Mouse (Mus musculus) gastrocnemius, adult 8-10 months (tissue): ENCODE results near the gene Spred2. TPM values are rescaled to one million over a fixed set of nuclear protein-coding genes. Genes with fewer than 3 reads are reported as not detected.

Experiments
- DNase-seq, 2 experiments: peaks; one replicate each; pipeline ENCODE4 v3.0.0; 2022; ENCODE audit warnings: low spot score in 2 of 2
- total RNA-seq, 4 experiments: library from RNA; stranded (reverse); gene quantifications; 2 replicates each; pipeline ENCODE4 v1.2.4; 2022

Spred2 gene
- total RNA-seq, 4 experiments from 2014 or later: 3.6 to 8.2 (median 4.4) TPM

- DNase-seq: no peak
Observed at GRCm38 (mm10) chr11:19952963-19953362, 28.8 kb downstream of the Spred2 start.

- DNase-seq: no peak
Observed at GRCm38 (mm10) chr11:19953919-19954318, 29.7 kb downstream of the Spred2 start.

GRCm38 (mm10) chr11:19955069-19955468 is 30.9 kb downstream of the Spred2 start:
- DNase-seq: no peak

- no peak for DNase-seq
Observed at GRCm38 (mm10) chr11:19955701-19956100, 31.5 kb downstream of the Spred2 start.

- DNase-seq: no peak
Observed at GRCm38 (mm10) chr11:19959006-19959405, 34.8 kb downstream of the Spred2 start.

- no peak for DNase-seq
Observed at GRCm38 (mm10) chr11:19959897-19960296, 35.7 kb downstream of the Spred2 start.

- DNase-seq: no peak
Observed at GRCm38 (mm10) chr11:19960541-19960940, 36.4 kb downstream of the Spred2 start.

GRCm38 (mm10) chr11:19961088-19961487 is 36.9 kb downstream of the Spred2 start:
- DNase-seq: no peak

GRCm38 (mm10) chr11:19961766-19962365 is 37.7 kb downstream of the Spred2 start:
- DNase-seq: no peak

- no peak for DNase-seq
Observed at GRCm38 (mm10) chr11:19962796-19963195, 38.6 kb downstream of the Spred2 start.

- no peak for DNase-seq
Observed at GRCm38 (mm10) chr11:19963717-19964141, 39.6 kb downstream of the Spred2 start.

GRCm38 (mm10) chr11:19964333-19964732 is 40.2 kb downstream of the Spred2 start:
- no peak for DNase-seq

GRCm38 (mm10) chr11:19965037-19965611 is 40.9 kb downstream of the Spred2 start:
- no peak for DNase-seq

GRCm38 (mm10) chr11:19965664-19966063 is 41.5 kb downstream of the Spred2 start:
- no peak for DNase-seq

GRCm38 (mm10) chr11:19966294-19966693 is 42.1 kb downstream of the Spred2 start:
- no peak for DNase-seq

GRCm38 (mm10) chr11:19969584-19969983 is 45.4 kb downstream of the Spred2 start:
- no peak for DNase-seq

- no peak for DNase-seq
Observed at GRCm38 (mm10) chr11:19971954-19972750, 48.0 kb downstream of the Spred2 start.

- DNase-seq: no peak
Observed at GRCm38 (mm10) chr11:19973032-19973790, 49.0 kb downstream of the Spred2 start.

- no peak for DNase-seq
Observed at GRCm38 (mm10) chr11:19976032-19976431, 51.9 kb downstream of the Spred2 start.

- DNase-seq: no peak
Observed at GRCm38 (mm10) chr11:19977687-19978086, 53.5 kb downstream of the Spred2 start.

GRCm38 (mm10) chr11:19979338-19979737 is 55.2 kb downstream of the Spred2 start:
- no peak for DNase-seq

- DNase-seq: no peak
Observed at GRCm38 (mm10) chr11:19982113-19982512, 57.9 kb downstream of the Spred2 start.
